Mouse (Mus musculus): ENCODE data around the gene Akap1. TPM values are rescaled to one million over a fixed set of nuclear protein-coding genes. Genes with fewer than 3 reads are reported as not detected.
A peak's percentile ranks its signal among the peaks of the same experiment; 100 is the strongest.

Akap1 gene
- polyA plus RNA-seq, 1 experiment = 0.15 TPM

DNA sequence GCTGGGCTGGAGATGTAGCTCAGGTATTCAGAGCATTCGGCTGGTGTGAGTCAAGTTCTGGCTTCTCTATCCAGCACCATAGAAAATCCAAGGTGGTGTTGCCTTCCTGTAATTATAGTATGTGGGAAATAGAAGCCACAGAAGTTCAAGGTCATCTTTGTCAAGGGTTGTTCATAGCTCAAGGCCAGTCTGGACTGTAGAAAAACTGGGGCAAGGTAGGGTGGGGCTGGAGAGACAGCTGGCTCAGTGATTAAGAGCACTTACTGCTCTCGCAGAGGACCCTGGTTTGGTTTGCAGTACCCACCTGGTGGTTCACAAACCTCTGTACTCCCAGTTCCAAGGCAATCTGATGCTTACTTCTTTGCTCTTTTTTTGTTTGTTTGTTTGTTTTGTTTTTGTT lies 24.6 kb upstream of the Akap1 start:
- H3K36me3 ChIP-seq (ENCODE audit: control insufficient read depth) = no peaks in the 10 kb centered on the region
- no peaks in the 10 kb centered on the region for H3K4me1 ChIP-seq (ENCODE audit: control insufficient read depth)
- no peak for TF ChIP-seq GATA1 (IDR thresholded peaks at IDR 0.05; ENCODE audit: low read length)
- TF ChIP-seq TAL1 (IDR thresholded peaks at IDR 0.05; ENCODE audit: low read length) = no peak

DNA sequence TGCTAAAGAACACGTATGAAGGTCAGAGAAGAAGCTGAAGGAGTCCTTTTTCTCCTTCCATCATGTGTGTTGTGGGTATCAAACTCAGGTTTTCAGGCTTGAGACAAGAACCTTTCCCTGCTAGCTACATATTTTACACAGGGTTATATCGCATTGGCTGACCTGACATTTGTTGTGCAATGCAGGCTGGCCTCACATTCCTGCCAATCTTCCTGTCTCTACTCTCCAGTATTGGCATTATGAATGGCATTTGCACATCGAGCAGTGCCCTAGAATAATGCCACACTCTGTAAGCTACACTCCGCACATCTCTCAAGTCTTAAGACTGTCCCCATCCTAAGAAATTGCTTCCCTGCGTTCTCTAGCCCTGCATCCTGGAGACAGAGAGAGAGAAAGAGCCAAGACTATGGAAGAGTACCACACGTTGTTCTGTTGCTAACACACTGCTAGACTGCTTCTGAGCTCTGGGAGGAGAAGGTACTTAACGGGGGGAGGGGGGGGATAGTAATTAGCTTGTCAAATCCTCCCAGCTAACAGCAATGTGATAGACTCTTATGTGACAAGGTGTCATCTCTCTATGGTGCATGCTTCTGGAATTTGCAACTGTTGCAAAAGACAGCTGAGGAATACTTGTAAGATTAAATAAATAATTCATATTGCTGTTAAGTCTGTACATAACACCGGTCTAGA lies 20.1 kb upstream of the Akap1 start:
- TF ChIP-seq GATA1 (IDR thresholded peaks at IDR 0.05; ENCODE audit: low read length) = no peak
- Histone ChIP-seq H3K27me3 (ENCODE audit: control insufficient read depth) (no peaks in the 10 kb centered on the region), H3K36me3 (ENCODE audit: control insufficient read depth) (no peaks in the 10 kb centered on the region)

More for the DNA sequence above, 24.6 kb upstream of the Akap1 start:
- Histone ChIP-seq H3K9me3 (ENCODE audit: control insufficient read depth, low read length) (no peaks in the 10 kb centered on the region), H3K4me3 (replicated peaks) (no peak overlapping the region), H3K27me3 (ENCODE audit: control insufficient read depth) (no peaks in the 10 kb centered on the region)

DNA sequence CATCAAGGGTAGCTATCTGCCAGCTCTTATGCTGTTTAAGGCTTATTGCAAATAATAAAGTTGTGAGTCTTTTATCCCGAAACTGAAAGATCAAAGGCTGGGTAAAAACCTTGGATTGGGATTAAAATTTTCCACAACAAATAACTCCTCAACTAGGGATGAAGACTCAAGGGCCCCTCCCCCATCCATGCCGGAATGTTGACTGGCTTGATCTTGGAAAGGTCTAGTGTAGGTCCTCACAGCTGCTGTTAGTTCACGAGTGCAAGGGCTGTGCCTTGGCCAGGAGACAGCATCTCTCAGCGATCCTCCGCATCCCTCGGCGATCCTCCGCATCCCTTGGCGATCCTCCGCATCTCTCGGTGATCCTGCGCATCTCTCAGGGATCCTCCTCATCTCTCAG lies 13.6 kb upstream of the Akap1 start:
- H3K27me3 ChIP-seq (ENCODE audit: control insufficient read depth) = peaks cover 18% of the 10 kb centered on the region
- H3K9me3 ChIP-seq (ENCODE audit: control insufficient read depth, low read length) = no peaks in the 10 kb centered on the region
- no peaks in the 10 kb centered on the region for H3K4me1 ChIP-seq (ENCODE audit: control insufficient read depth)
- H3K4me3 ChIP-seq (replicated peaks) = no peak overlapping the region
- no peak for TF ChIP-seq GATA1 (IDR thresholded peaks at IDR 0.05; ENCODE audit: low read length)
- no peak for TF ChIP-seq TAL1 (IDR thresholded peaks at IDR 0.05; ENCODE audit: low read length)
- H3K36me3 ChIP-seq (ENCODE audit: control insufficient read depth) = no peaks in the 10 kb centered on the region

More for the DNA sequence above, 20.1 kb upstream of the Akap1 start:
- H3K9me3 ChIP-seq (ENCODE audit: control insufficient read depth, low read length) = no peaks in the 10 kb centered on the region
- no peaks in the 10 kb centered on the region for H3K4me1 ChIP-seq (ENCODE audit: control insufficient read depth)
- H3K4me3 ChIP-seq (replicated peaks) = no peak overlapping the region

DNA sequence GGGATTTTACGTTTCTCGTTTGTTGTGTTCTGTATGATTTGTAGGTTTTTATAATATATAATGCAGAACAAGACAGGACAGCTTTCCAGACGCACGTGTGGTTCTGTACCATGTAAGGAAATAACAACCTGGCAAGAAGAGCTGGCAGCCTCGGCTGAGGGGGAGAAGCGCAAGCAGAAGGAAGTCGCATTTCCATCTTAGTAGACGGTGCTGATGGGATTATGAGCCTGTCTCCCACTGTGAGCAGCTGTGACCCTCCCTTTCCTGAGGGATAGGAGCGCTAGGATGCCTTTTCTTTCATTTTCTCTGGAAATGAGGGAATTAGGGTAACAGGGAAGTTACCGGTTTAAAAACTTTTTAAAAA lies 9.3 kb upstream of the Akap1 start:
- peaks cover 47% of the 10 kb centered on the region for H3K27me3 ChIP-seq (ENCODE audit: control insufficient read depth)
- no peak overlapping the region for H3K4me3 ChIP-seq (replicated peaks)
- no peaks in the 10 kb centered on the region for H3K9me3 ChIP-seq (ENCODE audit: control insufficient read depth, low read length)
- H3K4me1 ChIP-seq (ENCODE audit: control insufficient read depth) = no peaks in the 10 kb centered on the region
- no peaks in the 10 kb centered on the region for H3K36me3 ChIP-seq (ENCODE audit: control insufficient read depth)
- TF ChIP-seq TAL1 (IDR thresholded peaks at IDR 0.05; ENCODE audit: low read length) = no peak
- TF ChIP-seq GATA1 (IDR thresholded peaks at IDR 0.05; ENCODE audit: low read length) = no peak

DNA sequence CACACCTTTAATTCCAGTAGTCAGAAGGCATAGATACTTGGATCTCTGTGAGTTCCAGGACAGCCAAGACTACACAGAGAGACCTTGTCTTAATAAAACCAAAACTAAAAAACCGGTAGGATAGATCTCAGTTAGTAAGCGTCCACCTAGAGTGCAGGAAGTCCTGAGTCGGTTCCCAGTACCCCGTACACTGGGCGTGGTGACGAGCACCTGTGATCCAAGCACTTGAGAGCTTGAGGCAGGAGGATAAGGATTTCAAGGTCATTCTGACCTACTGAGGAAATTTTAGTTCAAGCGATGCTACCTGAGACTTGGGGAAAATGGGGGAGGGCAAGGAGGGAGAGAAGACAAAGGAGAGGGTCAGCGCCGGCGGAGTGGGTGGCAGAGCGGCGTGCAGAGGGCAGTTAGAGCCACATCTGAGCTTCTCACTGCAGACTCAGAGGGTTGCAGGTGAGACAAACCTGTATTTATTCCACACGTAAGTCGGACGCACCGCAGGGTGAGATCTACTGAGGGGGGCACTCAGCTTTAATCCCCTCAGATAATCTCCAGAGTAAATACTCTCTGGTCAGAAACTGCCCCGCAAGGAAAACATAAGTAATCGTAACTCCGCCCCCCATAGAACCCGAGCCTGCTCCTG lies 8.8 kb upstream of the Akap1 start:
- Histone ChIP-seq H3K9me3 (ENCODE audit: control insufficient read depth, low read length) (no peaks in the 10 kb centered on the region), H3K4me3 (replicated peaks) (peak overlapping the region; percentile 18), H3K36me3 (ENCODE audit: control insufficient read depth) (no peaks in the 10 kb centered on the region), H3K27me3 (ENCODE audit: control insufficient read depth) (peaks cover 50% of the 10 kb centered on the region), H3K4me1 (ENCODE audit: control insufficient read depth) (no peaks in the 10 kb centered on the region)
- TF ChIP-seq TAL1 (IDR thresholded peaks at IDR 0.05; ENCODE audit: low read length) (no peak), GATA1 (IDR thresholded peaks at IDR 0.05; ENCODE audit: low read length) (no peak)

DNA sequence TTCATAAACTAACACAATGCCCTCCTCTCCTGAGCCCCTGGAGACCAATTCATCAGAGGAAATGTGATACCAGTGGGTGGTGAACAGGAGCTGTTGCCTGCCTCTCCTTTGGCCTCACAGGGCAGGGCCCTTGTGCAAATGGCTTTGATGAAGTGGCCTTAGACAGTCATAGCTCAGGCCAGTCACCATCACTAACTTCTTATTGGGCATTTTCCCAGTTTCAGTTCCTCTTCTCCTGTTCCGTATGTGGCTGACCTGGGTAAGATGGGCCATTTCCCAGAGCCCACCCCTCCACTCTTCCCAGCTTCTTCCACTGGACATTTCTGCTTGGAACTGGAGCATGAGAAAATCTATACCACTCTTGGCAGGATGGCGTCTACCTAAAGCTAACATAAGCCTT lies 5.1 kb upstream of the Akap1 start:
- Histone ChIP-seq H3K4me3 (replicated peaks) (no peak overlapping the region), H3K27me3 (ENCODE audit: control insufficient read depth) (peaks cover 50% of the 10 kb centered on the region), H3K9me3 (ENCODE audit: control insufficient read depth, low read length) (no peaks in the 10 kb centered on the region), H3K4me1 (ENCODE audit: control insufficient read depth) (peaks cover 9% of the 10 kb centered on the region), H3K36me3 (ENCODE audit: control insufficient read depth) (no peaks in the 10 kb centered on the region)
- no peak for TF ChIP-seq TAL1 (IDR thresholded peaks at IDR 0.05; ENCODE audit: low read length)
- TF ChIP-seq GATA1 (IDR thresholded peaks at IDR 0.05; ENCODE audit: low read length) = no peak

DNA sequence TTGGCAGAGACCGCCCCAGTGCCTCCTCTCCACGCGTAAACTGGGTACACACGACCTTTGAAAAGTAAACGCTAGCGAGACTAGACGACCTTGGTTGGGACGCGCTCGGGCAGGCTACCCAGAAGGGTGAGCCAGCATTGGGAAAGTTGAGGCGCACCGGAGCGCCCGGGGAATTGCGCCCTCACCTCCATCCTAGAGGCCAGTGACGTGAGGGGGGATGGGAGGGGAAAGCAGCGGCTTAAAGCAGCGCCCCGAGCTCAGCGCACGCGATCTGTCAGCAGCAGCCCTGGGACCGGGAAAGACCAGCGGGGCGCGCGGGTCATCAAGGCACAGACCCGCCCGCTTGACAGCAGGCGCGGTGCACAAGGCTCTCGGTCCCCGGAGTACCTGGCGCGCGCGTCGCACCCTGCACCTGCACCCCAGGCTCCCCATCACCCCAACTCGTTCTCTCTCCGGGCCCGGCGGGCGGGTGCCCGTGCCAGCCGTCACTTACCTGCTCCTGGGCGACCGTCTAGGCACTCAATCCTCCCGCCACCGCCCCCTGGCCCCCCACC lies 405 bp downstream of the Akap1 start:
- Histone ChIP-seq H3K4me3 (replicated peaks) (peak overlapping the region; percentile 67), H3K4me1 (ENCODE audit: control insufficient read depth) (peaks cover 41% of the 10 kb centered on the region), H3K9me3 (ENCODE audit: control insufficient read depth, low read length) (no peaks in the 10 kb centered on the region), H3K36me3 (ENCODE audit: control insufficient read depth) (peaks cover 2% of the 10 kb centered on the region), H3K27me3 (ENCODE audit: control insufficient read depth) (peaks cover 8% of the 10 kb centered on the region)
- no peak for TF ChIP-seq TAL1 (IDR thresholded peaks at IDR 0.05; ENCODE audit: low read length)

DNA sequence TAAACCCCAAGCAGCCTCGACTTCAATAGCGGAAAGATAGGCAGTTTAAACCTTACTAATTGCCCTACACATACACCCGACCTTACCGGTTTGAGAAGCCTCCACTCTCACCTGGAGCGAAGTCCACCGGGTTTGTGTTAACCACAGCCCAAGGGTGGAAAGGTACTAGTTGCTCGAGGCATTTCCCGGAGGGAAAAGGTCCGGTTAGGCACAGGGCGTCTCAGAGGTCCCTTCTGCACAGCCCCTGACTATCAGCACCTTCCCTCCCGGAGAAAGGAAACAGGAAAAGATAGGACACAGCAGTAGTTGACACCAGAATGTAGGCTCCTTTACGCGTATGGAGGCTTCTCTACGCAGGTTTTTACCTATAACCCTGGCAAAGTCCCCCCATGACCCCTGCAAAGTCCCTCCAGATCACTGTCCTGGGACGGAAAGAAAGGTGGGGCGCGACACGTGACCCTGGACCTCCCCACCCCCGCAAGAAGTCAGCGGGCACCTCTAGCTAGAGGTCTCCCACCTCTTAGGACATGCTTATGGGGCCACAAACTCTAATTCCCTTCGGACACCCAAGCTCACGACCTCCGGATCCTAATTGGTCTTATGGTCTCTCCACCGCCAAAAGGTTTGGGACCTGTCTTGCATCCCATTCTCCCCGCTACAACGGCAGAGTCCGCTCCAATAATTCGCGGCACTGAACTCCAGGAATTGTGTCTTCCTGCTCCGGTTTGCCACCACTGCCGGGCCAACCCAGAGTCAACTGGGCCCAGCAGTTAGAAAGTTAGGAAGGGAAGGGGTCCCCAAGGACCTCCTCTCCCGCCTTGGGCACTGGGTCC lies 1.1 kb downstream of the Akap1 start:
- no peak for TF ChIP-seq GATA1 (IDR thresholded peaks at IDR 0.05; ENCODE audit: low read length)
- TF ChIP-seq TAL1 (IDR thresholded peaks at IDR 0.05; ENCODE audit: low read length) = no peak

DNA sequence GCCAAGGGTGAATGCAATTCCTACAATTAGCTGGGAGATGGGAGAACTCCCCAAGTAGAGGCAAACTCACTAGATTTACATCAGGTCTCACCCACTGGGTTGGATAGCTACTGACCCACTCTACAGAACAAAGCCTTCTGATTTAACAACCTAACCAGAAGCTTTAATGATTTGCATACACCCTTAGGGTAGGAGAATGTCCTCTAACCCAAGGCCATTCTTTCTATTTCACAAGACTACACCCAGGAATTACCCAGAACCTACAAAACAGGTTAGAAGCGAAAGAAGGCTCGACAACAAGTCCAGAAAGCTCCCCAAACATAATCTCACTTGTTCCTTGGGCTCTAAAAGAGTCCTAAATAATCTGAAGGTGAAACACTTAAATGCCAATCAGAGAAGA lies 2.0 kb downstream of the Akap1 start:
- H3K4me1 ChIP-seq (ENCODE audit: control insufficient read depth) = peaks cover 41% of the 10 kb centered on the region
- H3K9me3 ChIP-seq (ENCODE audit: control insufficient read depth, low read length) = no peaks in the 10 kb centered on the region
- peaks cover 3% of the 10 kb centered on the region for H3K27me3 ChIP-seq (ENCODE audit: control insufficient read depth)
- TF ChIP-seq TAL1 (IDR thresholded peaks at IDR 0.05; ENCODE audit: low read length) (no peak), GATA1 (IDR thresholded peaks at IDR 0.05; ENCODE audit: low read length) (no peak)
- H3K36me3 ChIP-seq (ENCODE audit: control insufficient read depth) = peaks cover 2% of the 10 kb centered on the region
- no peak overlapping the region for H3K4me3 ChIP-seq (replicated peaks)

More for the DNA sequence above, 1.1 kb downstream of the Akap1 start:
- Histone ChIP-seq H3K9me3 (ENCODE audit: control insufficient read depth, low read length) (no peaks in the 10 kb centered on the region), H3K4me1 (ENCODE audit: control insufficient read depth) (peaks cover 41% of the 10 kb centered on the region), H3K4me3 (replicated peaks) (peak overlapping the region; percentile 67), H3K27me3 (ENCODE audit: control insufficient read depth) (peaks cover 7% of the 10 kb centered on the region), H3K36me3 (ENCODE audit: control insufficient read depth) (peaks cover 2% of the 10 kb centered on the region)

All from erythroblast, embryonic 14.5 days (primary cell).